Mouse (Mus musculus) forebrain, embryonic 16.5 days (tissue): ENCODE data around the gene Hmgb1. TPM values are rescaled to one million over a fixed set of nuclear protein-coding genes. Genes with fewer than 3 reads are reported as not detected.

Source experiments
- ATAC-seq: fragments of 200-750 bp; cut with Nextera tagmentation; 2 replicates; pipeline ENCODE4 v1.8.0; 2017; ENCODE audit warnings: mild to moderate bottlenecking, moderate library complexity
- H3K27ac ChIP-seq: fragments of 300-500 bp; sonication (generic); 2 replicates; pipeline ENCODE4 v1.5.1; 2014; ENCODE audit warnings: low read length, control low read depth
- H3K27me3 ChIP-seq: fragments of 300-500 bp; sonication (generic); replicated peaks from 2 replicates; pipeline ENCODE4 v1.6.1; 2014; ENCODE audit warnings: low read length; ENCODE audit not compliant: control insufficient read depth, insufficient read depth
- H3K36me3 ChIP-seq: fragments of 300-500 bp; sonication (generic); 2 replicates; pipeline ENCODE4 v1.6.1; 2014; ENCODE audit not compliant: control insufficient read depth, insufficient read depth
- H3K4me1 ChIP-seq: fragments of 300-500 bp; sonication (generic); replicated peaks from 2 replicates; pipeline ENCODE4 v1.6.1; 2014; ENCODE audit warnings: low read length; ENCODE audit not compliant: control insufficient read depth, insufficient read depth
- H3K4me2 ChIP-seq: fragments of 300-500 bp; sonication (generic); 2 replicates; pipeline ENCODE4 v1.6.1; 2014; ENCODE audit warnings: mild to moderate bottlenecking, low read length, control low read depth
- H3K4me3 ChIP-seq: fragments of 300-500 bp; sonication (generic); replicated peaks from 2 replicates; pipeline ENCODE4 v1.5.1; 2014; ENCODE audit warnings: mild to moderate bottlenecking, low read length, control low read depth
- H3K9ac ChIP-seq: fragments of 300-500 bp; sonication (generic); replicated peaks from 2 replicates; pipeline ENCODE4 v1.6.1; 2014; ENCODE audit warnings: low read depth, low read length, control low read depth
- H3K9me3 ChIP-seq: fragments of 300-500 bp; sonication (generic); 2 replicates; pipeline ENCODE4 v1.6.1; 2016; ENCODE audit warnings: low read length; ENCODE audit not compliant: control insufficient read depth
- WGBS: fragments of 180-500 bp; shearing (Covaris S2); extraction: QIAGEN DNeasy Blood & Tissue Kit; methylation state at CpG from one replicate; pipeline ENCODE4 v1.1.7; 2014; 5-methylcytosine and 5-hydroxymethylcytosine counted together
- polyA plus RNA-seq: library from polyadenylated mRNA; unstranded; fragments of >200 nt; fragmentation: Nextera tagmentation; extraction: Ambion mirVana; gene quantifications from 2 replicates; pipeline ENCODE4 v1.2.1, GENCODE M21; 2015

Hmgb1 gene
- polyA plus RNA-seq, 1 experiment from 2014 or later = 1,084 TPM

DNA sequence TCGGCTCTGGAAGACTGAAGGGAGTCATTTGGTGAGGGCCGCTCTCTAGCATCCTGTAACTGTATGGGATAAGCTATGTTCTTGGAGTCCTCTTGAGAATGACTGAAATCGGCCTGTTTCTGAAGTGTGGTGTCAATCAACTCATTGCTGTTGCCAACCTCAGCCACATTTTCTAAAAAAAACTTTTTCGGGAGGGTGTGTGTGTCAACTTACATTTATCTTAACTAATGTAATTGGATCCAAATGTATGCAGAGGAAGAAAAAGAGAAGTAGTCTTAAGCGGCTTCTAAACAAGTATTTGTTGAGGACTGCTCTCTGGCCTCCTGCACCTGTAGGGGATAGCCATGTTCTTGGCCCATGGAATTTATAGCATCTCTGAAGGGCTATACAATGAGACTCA lies 6.2 kb downstream of the Hmgb1 start:
- no peaks in the 10 kb centered on the region for H3K9me3 ChIP-seq
- WGBS = 85% methylated on average over 5 of the region's 5 CpGs
- H3K36me3 ChIP-seq = no peaks in the 10 kb centered on the region
- ATAC-seq = no peak
- no peak overlapping the region for H3K4me2 ChIP-seq
- H3K4me1 ChIP-seq = no peaks in the 10 kb centered on the region
- no peak overlapping the region for H3K9ac ChIP-seq
- H3K27ac ChIP-seq = no peak overlapping the region
- H3K27me3 ChIP-seq = no peaks in the 10 kb centered on the region
- no peak overlapping the region for H3K4me3 ChIP-seq

DNA sequence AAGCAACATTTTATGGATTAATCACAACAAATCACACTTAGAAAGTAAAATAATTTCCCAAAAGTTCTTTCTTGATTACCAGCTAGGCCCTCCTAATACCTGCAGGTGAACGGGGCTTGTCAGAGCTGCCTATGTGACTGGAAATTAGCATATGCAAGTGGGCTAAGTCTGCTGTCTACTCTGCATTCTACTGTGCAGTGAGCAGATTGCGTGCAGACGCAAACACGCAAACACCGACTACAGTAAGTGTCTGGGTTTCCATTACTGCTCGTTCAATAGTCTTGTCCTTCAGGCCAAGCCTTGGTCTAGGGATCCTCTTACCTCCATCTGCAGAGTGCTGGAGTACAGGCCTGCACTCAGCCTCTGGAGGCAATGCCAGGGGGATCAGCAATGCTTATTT lies 8.6 kb downstream of the Hmgb1 start:
- H3K27me3 ChIP-seq = no peaks in the 10 kb centered on the region
- H3K9ac ChIP-seq = no peak overlapping the region
- H3K36me3 ChIP-seq = no peaks in the 10 kb centered on the region
- WGBS = 82% methylated on average over 6 of the region's 6 CpGs
- H3K27ac ChIP-seq = no peak overlapping the region
- no peak overlapping the region for H3K4me2 ChIP-seq
- H3K9me3 ChIP-seq = no peaks in the 10 kb centered on the region
- ATAC-seq = no peak
- no peaks in the 10 kb centered on the region for H3K4me1 ChIP-seq
- H3K4me3 ChIP-seq = no peak overlapping the region

DNA sequence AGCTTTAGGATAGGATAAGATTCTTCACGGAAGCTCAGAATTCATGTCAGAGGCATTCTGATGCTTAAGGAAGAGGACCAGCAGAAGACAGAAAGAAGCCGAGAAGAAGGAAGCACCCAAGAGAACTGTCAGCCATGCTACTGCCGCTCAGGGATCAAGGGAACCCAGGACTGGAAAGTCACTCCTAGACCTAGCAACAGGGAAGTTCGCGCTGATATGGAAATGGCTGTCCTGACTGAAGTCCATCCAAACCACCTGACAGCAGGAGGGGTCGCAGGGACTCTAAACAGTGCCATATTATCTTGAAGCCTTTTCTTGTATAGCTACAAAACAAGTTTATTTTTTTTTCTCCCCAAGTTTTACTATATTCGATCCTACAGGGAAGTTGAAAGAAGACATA lies 9.8 kb downstream of the Hmgb1 start:
- no peak for ATAC-seq
- Histone ChIP-seq H3K9me3 (no peaks in the 10 kb centered on the region), H3K4me3 (no peak overlapping the region), H3K9ac (no peak overlapping the region), H3K27ac (no peak overlapping the region), H3K4me1 (no peaks in the 10 kb centered on the region), H3K4me2 (no peak overlapping the region), H3K36me3 (no peaks in the 10 kb centered on the region), H3K27me3 (no peaks in the 10 kb centered on the region)
- WGBS = 89% methylated on average over 7 of the region's 7 CpGs

DNA sequence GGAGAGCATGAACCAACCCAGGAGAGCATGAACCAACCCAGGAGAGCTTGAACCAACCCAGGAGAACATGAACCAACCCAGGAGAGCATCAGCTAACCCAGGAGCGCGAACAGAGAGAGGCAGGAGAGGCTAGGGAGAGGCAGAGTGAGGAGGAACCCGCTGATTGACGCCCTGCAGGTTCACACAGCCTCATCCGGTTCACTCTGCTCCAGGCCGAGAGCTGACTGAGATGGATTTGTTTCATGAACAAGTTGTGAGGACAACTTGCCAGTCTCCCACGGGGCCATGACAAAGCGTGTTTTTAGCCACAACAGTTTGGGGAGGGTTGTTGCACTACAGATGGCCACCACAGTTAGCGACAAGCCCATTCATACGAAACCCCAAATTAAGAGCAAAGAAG lies 12.0 kb downstream of the Hmgb1 start:
- Histone ChIP-seq H3K9ac (no peak overlapping the region), H3K27me3 (no peaks in the 10 kb centered on the region), H3K4me1 (no peaks in the 10 kb centered on the region), H3K27ac (no peak overlapping the region), H3K4me3 (no peak overlapping the region), H3K9me3 (no peaks in the 10 kb centered on the region), H3K4me2 (no peak overlapping the region), H3K36me3 (no peaks in the 10 kb centered on the region)
- ATAC-seq = no peak
- WGBS = 72% methylated on average over 10 of the region's 10 CpGs

DNA sequence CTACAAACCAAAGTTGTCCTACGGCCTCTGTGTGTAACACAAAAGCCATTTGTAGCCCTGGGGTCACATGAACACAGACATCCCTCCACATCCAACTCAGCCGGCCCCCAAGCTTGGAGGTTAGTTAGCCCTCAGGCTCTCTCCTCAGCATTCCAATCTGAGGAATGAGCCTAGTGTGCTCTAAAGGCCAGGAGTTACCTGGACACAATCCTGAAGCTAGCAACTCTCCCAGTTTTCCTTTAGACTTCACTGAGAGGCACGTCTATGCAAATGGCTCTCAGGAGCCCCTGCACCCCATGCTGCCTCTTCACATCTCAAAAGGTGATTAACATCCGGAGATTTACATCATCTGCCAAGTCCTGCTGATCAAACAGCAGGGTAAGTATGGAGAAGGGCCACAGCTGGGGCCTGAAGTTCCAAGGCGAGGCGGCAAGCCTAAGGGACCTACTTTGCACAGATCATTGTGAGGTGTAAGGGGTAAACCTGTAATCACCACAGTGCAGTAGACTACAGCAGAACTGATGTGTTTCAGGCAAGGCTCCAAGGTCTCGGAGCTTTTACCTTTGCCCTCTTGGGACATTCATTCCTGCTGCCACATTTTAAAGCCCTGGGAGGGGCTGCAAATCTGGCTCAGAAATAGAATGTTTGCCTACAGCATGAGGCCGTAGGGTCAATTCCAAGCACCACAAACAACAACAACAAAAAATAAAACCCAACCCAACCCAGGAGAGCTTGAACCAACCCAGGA lies 13.3 kb downstream of the Hmgb1 start:
- Histone ChIP-seq H3K4me1 (no peaks in the 10 kb centered on the region), H3K36me3 (no peaks in the 10 kb centered on the region), H3K4me3 (no peak overlapping the region), H3K27me3 (no peaks in the 10 kb centered on the region), H3K9me3 (no peaks in the 10 kb centered on the region), H3K4me2 (no peak overlapping the region), H3K9ac (no peak overlapping the region), H3K27ac (no peak overlapping the region)
- no peak for ATAC-seq
- WGBS = 54% methylated on average over 8 of the region's 8 CpGs

DNA sequence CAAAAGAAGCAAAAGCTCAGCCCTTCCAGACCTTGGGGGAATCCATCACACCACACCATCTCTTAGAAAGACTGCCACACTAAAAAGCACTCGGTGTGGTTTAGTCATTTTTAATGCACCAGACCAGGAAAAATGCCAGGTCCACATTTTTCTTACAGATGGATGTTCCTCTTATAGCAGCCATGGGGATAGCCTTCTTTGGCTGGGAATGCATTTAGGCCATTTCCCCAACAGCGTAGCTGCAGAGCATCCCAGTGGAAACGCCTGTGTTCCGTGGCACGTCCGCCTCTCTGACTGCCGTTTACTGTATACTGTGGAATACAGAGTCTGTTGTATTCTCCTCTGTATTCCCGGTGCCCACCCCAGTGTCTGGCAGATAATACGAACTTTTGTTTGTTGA lies 15.5 kb downstream of the Hmgb1 start:
- Histone ChIP-seq H3K4me1 (no peaks in the 10 kb centered on the region), H3K36me3 (no peaks in the 10 kb centered on the region), H3K4me3 (no peak overlapping the region), H3K9ac (no peak overlapping the region), H3K27ac (no peak overlapping the region), H3K4me2 (no peak overlapping the region), H3K9me3 (no peaks in the 10 kb centered on the region), H3K27me3 (no peaks in the 10 kb centered on the region)
- 76% methylated on average over 9 of the region's 9 CpGs for WGBS
- no peak for ATAC-seq

DNA sequence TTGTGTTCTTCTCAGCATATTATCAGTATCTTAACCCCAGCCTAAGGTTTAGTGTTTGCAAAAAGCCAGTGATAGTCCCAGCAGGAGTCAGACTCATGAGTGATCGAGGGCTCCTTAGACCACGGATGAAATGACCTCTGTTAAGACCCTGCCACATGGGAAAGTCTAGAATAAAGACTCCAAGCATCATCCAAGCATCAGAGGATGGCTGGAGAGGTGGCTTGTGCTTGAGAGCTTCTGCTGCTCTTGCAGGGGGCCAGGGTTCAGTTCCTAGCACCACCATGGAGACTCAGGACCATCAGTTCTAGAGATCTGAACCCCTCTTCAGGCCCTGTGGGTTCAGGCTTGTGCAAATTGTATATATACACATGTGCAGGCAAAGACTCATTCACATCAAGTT lies 16.2 kb downstream of the Hmgb1 start:
- Histone ChIP-seq H3K27me3 (no peaks in the 10 kb centered on the region), H3K9ac (no peak overlapping the region), H3K9me3 (no peaks in the 10 kb centered on the region), H3K4me2 (no peak overlapping the region), H3K4me1 (no peaks in the 10 kb centered on the region), H3K36me3 (no peaks in the 10 kb centered on the region), H3K27ac (no peak overlapping the region), H3K4me3 (no peak overlapping the region)
- 77% methylated on average over 2 of the region's 2 CpGs for WGBS
- ATAC-seq = no peak

DNA sequence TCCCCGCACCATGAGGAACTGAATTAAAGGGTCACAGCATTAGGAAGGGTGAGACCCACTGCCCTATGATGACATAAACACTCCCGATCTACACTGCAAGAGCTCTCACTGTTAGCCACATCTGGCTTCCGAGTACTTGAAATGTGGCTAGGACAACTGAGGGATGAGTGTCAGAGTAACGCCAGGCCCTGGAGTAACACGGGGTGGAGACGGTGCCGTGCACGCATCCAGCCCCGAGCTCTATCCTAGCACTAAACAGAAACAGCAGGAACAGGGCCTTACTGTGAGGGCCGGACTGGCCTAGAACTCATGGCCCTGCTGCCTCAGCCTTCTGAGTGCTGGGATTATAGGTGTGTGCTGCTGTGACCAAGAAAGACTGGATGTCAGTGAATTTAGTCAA lies 18.3 kb downstream of the Hmgb1 start:
- Histone ChIP-seq H3K4me1 (no peaks in the 10 kb centered on the region), H3K9me3 (no peaks in the 10 kb centered on the region), H3K27ac (no peak overlapping the region), H3K27me3 (no peaks in the 10 kb centered on the region), H3K4me3 (no peak overlapping the region), H3K36me3 (no peaks in the 10 kb centered on the region), H3K9ac (no peak overlapping the region), H3K4me2 (no peak overlapping the region)
- 95% methylated on average over 10 of the region's 10 CpGs for WGBS
- no peak for ATAC-seq

DNA sequence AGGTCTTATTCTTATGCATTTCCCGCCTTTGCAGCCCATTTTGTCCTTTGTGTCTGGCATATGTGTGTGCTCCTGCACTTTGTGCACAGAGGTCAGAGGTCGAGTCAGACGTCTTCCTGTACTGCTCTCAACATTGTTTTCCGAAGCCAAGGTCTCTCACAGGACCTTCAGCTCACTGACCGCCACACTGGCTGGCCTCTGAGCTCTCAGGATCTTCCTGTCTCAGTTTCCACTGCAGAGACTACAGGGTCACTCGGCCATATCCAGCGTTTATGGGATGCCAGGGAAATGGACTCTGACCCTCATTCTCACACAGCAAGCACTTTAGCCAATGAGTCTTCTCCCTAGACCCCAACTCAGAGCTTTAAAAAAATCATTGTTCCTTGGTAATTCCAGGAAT lies 19.4 kb downstream of the Hmgb1 start:
- Histone ChIP-seq H3K4me2 (no peak overlapping the region), H3K9ac (no peak overlapping the region), H3K4me1 (no peaks in the 10 kb centered on the region), H3K27ac (no peak overlapping the region), H3K27me3 (no peaks in the 10 kb centered on the region), H3K4me3 (no peak overlapping the region), H3K9me3 (no peaks in the 10 kb centered on the region), H3K36me3 (no peaks in the 10 kb centered on the region)
- 68% methylated on average over 7 of the region's 7 CpGs for WGBS
- ATAC-seq = no peak

DNA sequence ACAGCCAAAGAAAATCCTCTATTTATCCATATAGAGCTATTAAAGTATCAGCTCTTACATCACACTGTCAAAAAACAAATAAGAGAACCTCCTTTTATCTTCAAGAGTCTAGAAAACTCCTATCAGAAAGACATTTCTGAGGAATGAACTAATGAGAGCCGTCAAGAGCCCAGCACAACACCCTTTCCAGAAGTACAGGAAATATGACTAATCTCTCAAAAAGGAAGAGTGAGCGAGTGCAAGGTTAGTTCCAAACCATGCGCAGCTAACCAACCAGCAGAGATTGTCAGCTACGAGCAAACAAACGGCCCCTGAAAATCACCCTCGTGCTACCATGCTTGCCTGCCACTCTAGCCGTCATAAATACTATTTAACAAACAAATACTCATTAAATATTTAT lies 21.4 kb downstream of the Hmgb1 start:
- Histone ChIP-seq H3K9ac (no peak overlapping the region), H3K36me3 (no peaks in the 10 kb centered on the region), H3K4me1 (no peaks in the 10 kb centered on the region), H3K27ac (no peak overlapping the region), H3K9me3 (no peaks in the 10 kb centered on the region), H3K4me2 (no peak overlapping the region), H3K4me3 (no peak overlapping the region), H3K27me3 (no peaks in the 10 kb centered on the region)
- no peak for ATAC-seq
- 85% methylated on average over 7 of the region's 7 CpGs for WGBS
